Mouse (Mus musculus) thymus, adult 2 months (tissue): ENCODE data around the gene Dpp6.

Source experiments
- CTCF ChIP-seq: fragments of 200-500 bp; IDR thresholded peaks from 2 replicates; pipeline ENCODE4 v1.5.1; 2012; ENCODE audit warnings: mild to moderate bottlenecking, control low read depth, low read length, moderate library complexity, borderline replicate concordance; ENCODE audit not compliant: control insufficient read depth, poor library complexity, insufficient read depth; ENCODE audit errors: extremely low read depth
- POLR2A ChIP-seq: fragments of 200-500 bp; IDR thresholded peaks from 2 replicates; pipeline ENCODE4 v1.6.1; 2012; ENCODE audit warnings: mild to moderate bottlenecking, low read length, control low read depth, moderate library complexity; ENCODE audit not compliant: control insufficient read depth, poor library complexity, insufficient read depth; ENCODE audit errors: extremely low read depth

DNA sequence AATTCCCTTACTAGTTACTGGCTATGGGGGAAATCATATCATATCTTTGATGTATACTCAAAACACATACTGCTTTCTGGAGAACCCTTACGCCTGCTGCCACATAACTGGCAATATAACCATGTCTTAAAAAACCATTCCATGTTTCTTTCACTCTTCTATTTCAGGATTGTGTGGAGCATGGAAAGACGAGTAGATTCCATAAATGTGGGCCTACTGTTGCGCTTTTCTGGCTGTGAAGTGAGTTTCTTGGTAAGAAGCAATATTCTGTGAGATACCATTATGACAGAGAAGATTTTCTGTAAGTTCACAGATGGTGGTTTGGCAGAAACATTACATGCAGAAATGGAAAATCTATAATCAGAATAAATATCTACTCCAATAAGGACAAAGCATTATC lies 33.0 kb upstream of the Dpp6 start:
- no peak for TF ChIP-seq POLR2A
- TF ChIP-seq CTCF = no peak
